In the genomic region with DNA sequence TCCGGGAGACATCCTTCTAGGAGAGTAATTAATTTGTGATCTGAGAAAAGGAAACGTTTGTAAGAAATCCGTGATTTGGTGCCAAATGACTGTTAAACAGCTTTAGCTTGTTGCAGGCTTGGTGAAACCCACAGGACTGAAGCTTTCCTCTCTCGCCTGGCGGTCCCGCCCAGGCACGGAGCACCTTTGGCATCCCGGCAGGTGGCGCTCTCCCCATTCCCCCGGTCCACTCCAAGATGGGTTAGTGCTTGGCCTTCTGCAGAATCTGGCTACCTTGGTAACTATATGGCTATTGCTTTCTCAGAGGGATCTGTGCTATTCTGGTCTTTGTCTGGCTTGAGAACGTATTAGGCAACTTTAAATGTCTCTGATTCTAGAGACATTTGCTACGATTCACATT, we compare ENCODE assay signal across 8 mouse cellular contexts. TPM values are rescaled to one million over a fixed set of nuclear protein-coding genes. Genes with fewer than 3 reads are reported as not detected.
DNase-seq lines count a peak whose midpoint lies in the region; ATAC-seq and TF ChIP-seq lines count a peak whose summit lies in the region.

No protein-coding gene starts in this region.

- no peaks in the 10 kb centered on the region for H3K36me3 ChIP-seq in midbrain, embryonic 13.5 days

- peak; percentile 87 to 95 for DNase-seq in adrenal gland, adult (ENCODE audit: inconsistent age in 2 of 2, low spot score in 1 of 2)
- peak; percentile 92 for DNase-seq in gastrocnemius, postnatal 10 days
- peak; percentile 55 for DNase-seq in kidney, adult 11 months
- DNase-seq in left cerebral cortex, postnatal 36 days (ENCODE audit: low spot score in 2 of 2), result peak; percentile 62 to 74
- DNase-seq in right cerebral cortex, postnatal 4 days, result peak; percentile 80
- peak; percentile 65 to 90 for DNase-seq in urinary bladder, postnatal 4 days (ENCODE audit: low spot score in 2 of 2)

- ATAC-seq in midbrain, embryonic 13.5 days, result peak; percentile 66

- no peaks in the 10 kb centered on the region; the same call in 1 of the 2 replicates for H3K27me3 ChIP-seq in midbrain, embryonic 13.5 days

- no peak overlapping the region for H3K4me2 ChIP-seq in midbrain, embryonic 13.5 days (replicated peaks)

- no peak for TF ChIP-seq POLR2A in cortical plate, adult 2 months (IDR thresholded peaks at IDR 0.05; ENCODE audit: extremely low read depth, insufficient read depth, low read length)

- H3K9ac ChIP-seq in midbrain, embryonic 13.5 days (replicated peaks), result no peak overlapping the region

- no peaks in the 10 kb centered on the region for H3K4me1 ChIP-seq in cortical plate, adult 2 months (ENCODE audit: control insufficient read depth, insufficient read depth, low read length)
- H3K4me1 ChIP-seq in midbrain, embryonic 13.5 days (replicated peaks), result no peaks in the 10 kb centered on the region

- H3K4me3 ChIP-seq in cortical plate, adult 2 months (ENCODE audit: insufficient read depth, low read length), result no peak overlapping the region
- no peak overlapping the region for H3K4me3 ChIP-seq in midbrain, embryonic 13.5 days (replicated peaks)

- no peak overlapping the region for H3K27ac ChIP-seq in cortical plate, adult 2 months (ENCODE audit: insufficient read depth, low read length)
- no peak overlapping the region for H3K27ac ChIP-seq in midbrain, embryonic 13.5 days

- 17% methylated on average over 12 of the region's 12 CpGs for whole genome bisulfite sequencing in midbrain, embryonic 13.5 days

- no peaks in the 10 kb centered on the region for H3K9me3 ChIP-seq in midbrain, embryonic 13.5 days

- intact Hi-C loops in left cerebral cortex, postnatal 36 days (cut with DNase I), result loop anchor here (1.0 kb wide), 1 partner anchor 142 kb away; no protein-coding TSS in a partner anchor

- TF ChIP-seq CTCF in cortical plate, adult 2 months (IDR thresholded peaks at IDR 0.05; ENCODE audit: extremely low read depth, insufficient read depth, low read length), result peak; percentile 82

RNA-seq across cellular contexts. Expression of a gene that starts 6.6 kb away (rescaled TPM):
- 1.6 and 2.1 TPM in 2 replicates for polyA plus RNA-seq in cortical plate, adult 2 months (2012; rRNA removed)
- total RNA-seq in gastrocnemius, postnatal 10 days (2021), result 10 to 100 TPM; 35.8 to 45.5 TPM
- total RNA-seq in left cerebral cortex, postnatal 36 days (2021), result 1 to 10 TPM; 2.5 to 2.8 TPM
- polyA plus RNA-seq in midbrain, embryonic 13.5 days (2015; fragmentation: Nextera tagmentation; extraction: Ambion mirVana), result 0.68 and 0.78 TPM in 2 replicates

Comparison
In these comparisons a context has a peak if more than half of its experiments do, and no peak if none do; other contexts are left out.
1. RNA of a gene that starts 6.6 kb away (total RNA-seq): 35.8 to 45.5 TPM in gastrocnemius, postnatal 10 days; 2.5 to 2.8 TPM in left cerebral cortex, postnatal 36 days; every median in the first group is over 4 times any median in the second.
2. Peak in every context shown above with its lines, with median percentiles within 50 percentile points of each other: DNase-seq.